ENCODE assay signal across 8 mouse cellular contexts in the genomic region with DNA sequence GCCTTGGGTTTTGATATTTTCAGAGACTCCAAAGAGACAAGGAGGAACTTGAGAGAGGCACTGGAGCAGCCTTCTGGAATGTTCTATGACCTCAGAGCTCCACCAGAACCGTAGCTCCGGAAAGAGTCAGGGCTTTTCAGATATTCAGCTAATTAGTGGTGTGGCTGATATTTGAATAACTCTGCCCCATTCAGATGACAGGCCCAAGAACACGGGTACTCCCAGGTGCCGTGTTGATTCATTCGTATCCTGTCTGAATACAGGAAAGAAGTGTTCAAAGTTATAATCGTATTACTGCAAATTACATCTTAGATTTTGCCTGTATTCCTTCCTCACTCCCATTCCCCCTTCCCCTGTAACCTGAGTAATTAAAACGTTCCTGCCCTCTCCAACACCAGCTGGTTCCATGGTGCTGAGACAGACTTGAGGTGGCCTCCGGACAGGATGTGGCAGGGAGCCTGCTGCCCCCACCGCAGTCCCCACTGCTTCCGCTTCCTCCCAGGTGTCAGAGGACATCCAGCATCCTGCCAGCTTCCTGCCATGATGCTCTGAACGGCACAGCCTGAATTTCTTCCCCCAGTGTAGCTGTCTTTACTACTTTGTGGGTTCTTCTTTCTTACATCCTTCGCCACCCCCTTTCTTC. TPM values are rescaled to one million over a fixed set of nuclear protein-coding genes. Genes with fewer than 3 reads are reported as not detected.
DNase-seq lines count a peak whose midpoint lies in the region; ATAC-seq lines count a peak whose summit lies in the region.

No protein-coding gene starts in this region.

- no peaks in the 10 kb centered on the region for H3K36me3 ChIP-seq in heart, embryonic 12.5 days
- H3K36me3 ChIP-seq in limb, embryonic 10.5 days = no peaks in the 10 kb centered on the region

- H3K4me3 ChIP-seq in heart, embryonic 12.5 days = no peak overlapping the region
- no peak overlapping the region for H3K4me3 ChIP-seq in limb, embryonic 10.5 days

- peak; percentile 36; the same call in 1 of the 2 replicates for ATAC-seq in heart, embryonic 12.5 days (ENCODE audit: insufficient number of reproducible peaks, low FRiP score)

- H3K4me1 ChIP-seq in heart, embryonic 12.5 days (replicated peaks) = no peaks in the 10 kb centered on the region
- H3K4me1 ChIP-seq in limb, embryonic 10.5 days = peaks cover 26% of the 10 kb centered on the region

- H3K9ac ChIP-seq in heart, embryonic 12.5 days = no peak overlapping the region

- H3K27ac ChIP-seq in heart, embryonic 12.5 days (ENCODE audit: poor library complexity, severe bottlenecking) = no peak overlapping the region
- H3K27ac ChIP-seq in limb, embryonic 10.5 days = peak overlapping the region; percentile 63

- no peak overlapping the region for H3K4me2 ChIP-seq in heart, embryonic 12.5 days

- H3K27me3 ChIP-seq in heart, embryonic 12.5 days (replicated peaks) = no peaks in the 10 kb centered on the region
- H3K27me3 ChIP-seq in limb, embryonic 10.5 days (ENCODE audit: low read depth, poor library complexity, severe bottlenecking) = no peaks in the 10 kb centered on the region

- DNase-seq in adrenal gland, postnatal 36 days = peak; percentile 41 to 51
- DNase-seq in limb, embryonic 10.5 days (ENCODE audit: low spot score) = no peak
- peak; percentile 26 for DNase-seq in skeletal muscle tissue, adult 2 months (ENCODE audit: low read depth, low spot score)
- no peak for DNase-seq in layer of hippocampus, postnatal 10 days (ENCODE audit: low spot score in 2 of 2)
- no peak for DNase-seq in ovary, adult 18-20 months (ENCODE audit: low spot score)
- no peak for DNase-seq in right cerebral cortex, postnatal 4 days
- DNase-seq in left cerebral cortex, adult 8-10 months (ENCODE audit: low spot score in 2 of 2) = no peak

- WGBS in heart, embryonic 12.5 days = 54% methylated on average over 12 of the region's 12 CpGs
- WGBS in limb, embryonic 10.5 days = 66% methylated on average over 12 of the region's 12 CpGs

- no peaks in the 10 kb centered on the region for H3K9me3 ChIP-seq in heart, embryonic 12.5 days (replicated peaks)
- H3K9me3 ChIP-seq in limb, embryonic 10.5 days (replicated peaks) = no peaks in the 10 kb centered on the region

RNA-seq across cellular contexts. Expression of gene Mettl6, which starts 36.8 kb away (rescaled TPM):
- total RNA-seq in adrenal gland, postnatal 36 days (2021) = 10 to 100 TPM; 20.4 to 21.3 TPM
- polyA plus RNA-seq in heart, embryonic 12.5 days (2016; fragmentation: Nextera tagmentation; extraction: Ambion mirVana) = 46.4 and 49.7 TPM in 2 replicates
- 75.6 and 85.8 TPM in 2 replicates for polyA plus RNA-seq in limb, embryonic 10.5 days (2016; fragmentation: Nextera tagmentation; extraction: Ambion mirVana)
- total RNA-seq in layer of hippocampus, postnatal 10 days (2021) = 10 to 100 TPM; 26.7 to 29.4 TPM
- total RNA-seq in left cerebral cortex, adult 8-10 months (2022) = 10 to 100 TPM; 30.8 to 37.8 (median 34.0) TPM

RNA-seq across cellular contexts. Expression of gene Eaf1, which starts 37.4 kb away (rescaled TPM):
- total RNA-seq in adrenal gland, postnatal 36 days (2021) = 10 to 100 TPM; 42.3 to 70.7 TPM
- 20.1 and 20.9 TPM in 2 replicates for polyA plus RNA-seq in heart, embryonic 12.5 days (2016; fragmentation: Nextera tagmentation; extraction: Ambion mirVana)
- polyA plus RNA-seq in limb, embryonic 10.5 days (2016; fragmentation: Nextera tagmentation; extraction: Ambion mirVana) = 36.9 and 39.7 TPM in 2 replicates
- 10 to 100 TPM; 16.1 to 19.1 TPM for total RNA-seq in layer of hippocampus, postnatal 10 days (2021)
- total RNA-seq in left cerebral cortex, adult 8-10 months (2022) = 10 to 100 TPM; 12.5 to 16.6 (median 13.3) TPM

RNA-seq across cellular contexts. Expression of gene Colq, which starts 59.5 kb away (rescaled TPM):
- total RNA-seq in adrenal gland, postnatal 36 days (2021) = not detected
- polyA plus RNA-seq in heart, embryonic 12.5 days (2016; fragmentation: Nextera tagmentation; extraction: Ambion mirVana) = 7.6 and 7.7 TPM in 2 replicates
- 0.13 and 0.20 TPM in 2 replicates for polyA plus RNA-seq in limb, embryonic 10.5 days (2016; fragmentation: Nextera tagmentation; extraction: Ambion mirVana)
- under 1 TPM; 0.23 to 0.33 TPM for total RNA-seq in layer of hippocampus, postnatal 10 days (2021)
- total RNA-seq in left cerebral cortex, adult 8-10 months (2022) = 1 to 10 TPM in 2 of 4 experiments, under 1 TPM in 2; 0.82 to 1.6 (median 1.2) TPM

Comparison
In these comparisons a context has a peak if more than half of its experiments do, and no peak if none do; other contexts are left out.
1. DNase-seq: peak in adrenal gland, postnatal 36 days (2 of 2) and skeletal muscle tissue, adult 2 months (single experiment); none in limb, embryonic 10.5 days (single experiment), layer of hippocampus, postnatal 10 days (0 of 2), ovary, adult 18-20 months (single experiment), right cerebral cortex, postnatal 4 days (single experiment) and left cerebral cortex, adult 8-10 months (0 of 2).